Mouse (Mus musculus) forebrain, embryonic 12.5 days (tissue): ENCODE results near the gene Glg1. TPM values are rescaled to one million over a fixed set of nuclear protein-coding genes. Genes with fewer than 3 reads are reported as not detected.
"Not testable (repeated sequence)": the region's sequence is repeated elsewhere in the genome, so short reads cannot be mapped to it uniquely, and the experiment has no call there.

Experiments used
- ATAC-seq: fragments of 200-750 bp; cut with Nextera tagmentation; 2 replicates; pipeline ENCODE4 v1.8.0; 2017; ENCODE audit warnings: moderate TSS enrichment; ENCODE audit not compliant: low FRiP score
- H3K27ac ChIP-seq: fragments of 300-500 bp; sonication (generic); 2 replicates; pipeline ENCODE4 v1.5.1; 2016; ENCODE audit warnings: mild to moderate bottlenecking
- H3K27me3 ChIP-seq: fragments of 300-500 bp; sonication (generic); 2 replicates; pipeline ENCODE4 v1.6.1; 2016; ENCODE audit warnings: mild to moderate bottlenecking
- H3K36me3 ChIP-seq: fragments of 300-500 bp; sonication (generic); replicated peaks from 2 replicates; pipeline ENCODE4 v1.6.1; 2016; ENCODE audit warnings: mild to moderate bottlenecking
- H3K4me1 ChIP-seq: fragments of 300-500 bp; sonication (generic); 2 replicates; pipeline ENCODE4 v1.6.1; 2016
- H3K4me2 ChIP-seq: fragments of 300-500 bp; sonication (generic); 2 replicates; pipeline ENCODE4 v1.6.1; 2016; ENCODE audit warnings: mild to moderate bottlenecking, moderate library complexity
- H3K4me3 ChIP-seq: fragments of 300-500 bp; sonication (generic); replicated peaks from 2 replicates; pipeline ENCODE4 v1.5.1; 2016; ENCODE audit warnings: mild to moderate bottlenecking
- H3K9ac ChIP-seq: fragments of 300-500 bp; sonication (generic); 2 replicates; pipeline ENCODE4 v1.6.1; 2016; ENCODE audit warnings: mild to moderate bottlenecking
- H3K9me3 ChIP-seq: fragments of 300-500 bp; sonication (generic); 2 replicates; pipeline ENCODE4 v1.6.1; 2016
- WGBS: fragments of 180-500 bp; shearing (Covaris S2); methylation state at CpG from one replicate; pipeline ENCODE4 v1.1.7; 2016; 5-methylcytosine and 5-hydroxymethylcytosine counted together
- polyA plus RNA-seq: library from polyadenylated mRNA; unstranded; fragments of >200 nt; fragmentation: Nextera tagmentation; extraction: Ambion mirVana; gene quantifications from 2 replicates; pipeline ENCODE4 v1.2.1, GENCODE M21; 2016

The Glg1 gene
- polyA plus RNA-seq, 1 experiment from 2014 or later, result 83.6 TPM

DNA sequence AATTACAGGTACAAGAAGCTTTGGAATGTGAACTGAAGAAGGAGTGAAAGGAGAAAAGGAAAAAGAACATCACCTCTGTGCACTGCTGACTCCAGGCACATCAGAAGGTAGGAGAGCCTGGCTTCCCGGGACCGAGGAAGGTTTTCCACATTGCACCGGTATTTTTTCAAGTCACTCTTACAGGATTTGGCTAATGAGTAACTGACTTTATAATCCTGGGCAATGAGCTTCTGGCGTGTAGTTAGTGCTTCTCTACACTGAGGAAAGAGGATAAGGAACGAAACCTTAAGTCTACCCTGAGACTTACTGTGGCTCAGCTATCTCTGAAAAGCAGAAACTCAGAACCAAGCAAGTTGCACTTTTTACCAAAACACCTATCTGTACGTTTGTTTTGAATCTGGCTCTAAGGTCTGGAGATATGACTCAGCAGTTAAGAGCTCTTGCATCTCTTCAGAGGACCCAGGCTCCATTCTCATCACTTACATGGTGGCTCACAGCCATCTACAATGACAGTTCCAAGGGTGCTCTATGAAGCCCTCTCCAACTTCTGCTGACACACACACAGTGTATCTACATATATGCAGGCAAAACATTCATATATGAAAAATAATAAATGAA, 70.3 kb downstream of the Glg1 start:
- Histone ChIP-seq H3K4me3 (no peak overlapping the region), H3K4me2 (no peak overlapping the region), H3K27me3 (no peaks in the 10 kb centered on the region), H3K27ac (no peak overlapping the region), H3K9me3 (no peaks in the 10 kb centered on the region), H3K4me1 (no peaks in the 10 kb centered on the region), H3K9ac (no peak overlapping the region), H3K36me3 (peaks cover 43% of the 10 kb centered on the region)
- no peak for ATAC-seq
- WGBS, result 91% methylated on average over 6 of the region's 6 CpGs

DNA sequence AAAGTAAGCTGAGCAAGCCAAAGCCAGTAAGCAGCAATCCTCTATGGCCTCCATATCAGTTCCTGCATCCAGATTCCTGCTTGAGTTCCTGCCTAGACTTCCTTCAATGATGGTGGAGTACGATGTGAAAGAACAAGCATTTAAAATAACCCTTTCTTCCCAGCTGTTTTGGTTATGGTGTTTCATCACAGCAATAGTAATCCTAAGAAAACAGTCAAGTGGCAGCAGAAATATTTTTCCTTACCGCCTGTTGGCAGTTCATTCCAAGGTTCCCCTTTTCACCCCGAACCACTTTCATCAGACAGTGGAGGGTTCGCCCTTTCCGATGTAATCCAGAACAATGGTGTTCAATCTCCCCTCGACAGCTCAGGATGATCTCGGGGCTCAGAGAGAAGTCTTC, 71.5 kb downstream of the Glg1 start:
- H3K4me1 ChIP-seq, result no peaks in the 10 kb centered on the region
- WGBS, result 94% methylated on average over 7 of the region's 7 CpGs
- no peak overlapping the region for H3K4me3 ChIP-seq
- H3K9me3 ChIP-seq, result no peaks in the 10 kb centered on the region
- H3K27ac ChIP-seq, result no peak overlapping the region
- H3K36me3 ChIP-seq, result peaks cover 53% of the 10 kb centered on the region
- H3K9ac ChIP-seq, result no peak overlapping the region
- H3K27me3 ChIP-seq, result no peaks in the 10 kb centered on the region
- no peak overlapping the region for H3K4me2 ChIP-seq
- ATAC-seq, result no peak

GRCm38 (mm10) chr8:111185472-111185947, 73.5 kb downstream of the Glg1 start:
- WGBS, result 62% methylated on average over 4 of the region's 4 CpGs
- Histone ChIP-seq H3K4me2 (no peak overlapping the region), H3K9ac (no peak overlapping the region), H3K36me3 (peaks cover 58% of the 10 kb centered on the region), H3K27me3 (no peaks in the 10 kb centered on the region), H3K4me1 (no peaks in the 10 kb centered on the region), H3K4me3 (no peak overlapping the region), H3K27ac (no peak overlapping the region), H3K9me3 (no peaks in the 10 kb centered on the region)
- ATAC-seq, result no peak

DNA sequence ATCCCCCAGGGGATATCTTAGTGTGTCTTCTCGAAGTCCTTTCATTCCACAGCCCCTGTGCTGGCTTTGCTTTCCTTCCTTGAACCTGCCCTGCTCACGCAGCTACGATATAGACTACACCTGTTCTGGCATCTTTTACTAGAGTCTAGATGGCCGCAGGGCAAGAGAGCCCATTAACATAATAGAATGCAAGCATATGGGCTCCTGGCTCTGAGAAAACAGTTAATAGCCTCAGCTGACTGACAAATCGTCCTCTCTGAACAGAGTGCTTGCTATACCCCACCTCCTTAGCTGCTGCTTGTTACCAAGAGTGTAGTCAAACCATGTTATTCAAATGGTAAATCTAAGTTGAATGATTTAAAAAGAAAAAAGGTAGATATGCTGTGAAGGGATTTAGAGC, 87.4 kb downstream of the Glg1 start:
- Histone ChIP-seq H3K9ac (no peak overlapping the region), H3K36me3 (peaks cover 86% of the 10 kb centered on the region), H3K4me2 (no peak overlapping the region), H3K4me3 (no peak overlapping the region), H3K9me3 (no peaks in the 10 kb centered on the region), H3K4me1 (no peaks in the 10 kb centered on the region), H3K27me3 (no peaks in the 10 kb centered on the region), H3K27ac (no peak overlapping the region)
- no peak for ATAC-seq
- 81% methylated on average over 5 of the region's 5 CpGs for WGBS

DNA sequence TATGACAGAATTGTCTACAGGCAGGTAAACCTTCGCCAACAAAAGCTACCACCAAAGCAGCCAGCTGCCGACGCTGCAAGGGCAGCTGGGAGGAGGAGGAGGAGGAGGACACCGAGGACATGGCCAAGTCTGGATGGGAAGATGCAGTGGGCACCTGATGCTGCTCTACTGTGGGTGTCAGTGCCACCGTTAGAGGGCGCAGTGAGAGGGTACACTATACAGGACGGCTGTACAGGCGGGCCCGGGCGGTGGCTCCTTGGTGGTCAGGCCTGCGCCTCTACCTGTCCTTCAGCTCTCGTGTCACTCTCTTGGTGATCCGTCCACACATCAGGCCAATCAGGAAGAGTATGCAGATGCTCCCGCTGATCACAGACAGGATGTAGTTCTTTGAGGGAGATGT, 101.4 kb downstream of the Glg1 start:
- H3K27ac ChIP-seq, result no peak overlapping the region
- peaks cover 78% of the 10 kb centered on the region for H3K36me3 ChIP-seq
- H3K4me1 ChIP-seq, result no peaks in the 10 kb centered on the region
- no peaks in the 10 kb centered on the region for H3K9me3 ChIP-seq
- H3K9ac ChIP-seq, result no peak overlapping the region
- no peak overlapping the region for H3K4me2 ChIP-seq
- no peak overlapping the region for H3K4me3 ChIP-seq
- ATAC-seq, result peak; percentile 63; the same call in 1 of the 2 replicates
- WGBS, result 47% methylated on average over 14 of the region's 14 CpGs
- H3K27me3 ChIP-seq, result no peaks in the 10 kb centered on the region

GRCm38 (mm10) chr8:111155721-111156436, 103.1 kb downstream of the Glg1 start:
- Histone ChIP-seq H3K4me2 (no peak overlapping the region), H3K27ac (no peak overlapping the region), H3K4me3 (no peak overlapping the region), H3K27me3 (no peaks in the 10 kb centered on the region), H3K4me1 (no peaks in the 10 kb centered on the region), H3K9ac (no peak overlapping the region), H3K9me3 (no peaks in the 10 kb centered on the region), H3K36me3 (peaks cover 69% of the 10 kb centered on the region)
- no peak for ATAC-seq
- WGBS, result 90% methylated on average over 8 of the region's 8 CpGs

DNA sequence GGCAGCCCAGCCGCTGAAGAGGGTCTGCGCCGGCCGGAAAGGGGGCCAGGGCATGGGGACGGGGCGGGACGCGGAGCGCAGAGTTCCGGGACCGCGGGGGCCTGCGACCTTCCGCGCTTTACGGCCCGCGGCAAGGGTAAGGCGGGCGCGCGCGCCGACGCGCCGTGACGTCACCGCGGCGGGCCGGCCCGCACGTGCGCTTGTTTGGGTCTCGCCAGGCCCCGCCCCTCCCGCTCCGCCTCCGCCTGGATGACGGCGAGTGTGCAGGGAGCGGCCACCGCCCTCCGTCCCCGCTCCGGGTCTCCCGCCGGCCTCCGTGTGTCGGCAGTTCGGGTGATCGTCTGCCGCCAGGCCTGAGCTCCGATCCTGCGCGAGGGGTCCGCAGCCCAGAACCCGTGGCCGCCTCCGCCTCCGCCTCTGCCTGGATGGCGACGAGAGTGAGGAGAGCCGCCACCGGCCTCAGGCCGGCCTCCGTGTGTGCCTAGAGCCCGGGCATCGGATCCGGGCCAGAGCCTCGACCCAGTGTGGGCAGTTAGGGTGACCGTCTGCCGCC, 113.5 kb downstream of the Glg1 start:
- peak; percentile 96 for ATAC-seq
- Histone ChIP-seq H3K9ac (peak overlapping the region; percentile 63), H3K4me3 (peak overlapping the region; percentile 56), H3K4me1 (peaks cover 19% of the 10 kb centered on the region), H3K4me2 (peak overlapping the region; percentile 68)
- WGBS, result 1% methylated on average over 56 of the region's 74 CpGs
- not testable (repeated sequence) for H3K27me3 ChIP-seq, H3K27ac ChIP-seq, H3K36me3 ChIP-seq, H3K9me3 ChIP-seq

GRCm38 (mm10) chr8:111144901-111145459, 114.0 kb downstream of the Glg1 start:
- Histone ChIP-seq H3K4me1 (peaks cover 19% of the 10 kb centered on the region), H3K9ac (peak overlapping the region; percentile 63), H3K4me2 (peak overlapping the region; percentile 68), H3K4me3 (peak overlapping the region; percentile 56)
- H3K9me3 ChIP-seq, H3K27me3 ChIP-seq, H3K27ac ChIP-seq, H3K36me3 ChIP-seq, ATAC-seq: not testable (repeated sequence)
- WGBS, result under 1% methylated on average over 57 of the region's 63 CpGs

DNA sequence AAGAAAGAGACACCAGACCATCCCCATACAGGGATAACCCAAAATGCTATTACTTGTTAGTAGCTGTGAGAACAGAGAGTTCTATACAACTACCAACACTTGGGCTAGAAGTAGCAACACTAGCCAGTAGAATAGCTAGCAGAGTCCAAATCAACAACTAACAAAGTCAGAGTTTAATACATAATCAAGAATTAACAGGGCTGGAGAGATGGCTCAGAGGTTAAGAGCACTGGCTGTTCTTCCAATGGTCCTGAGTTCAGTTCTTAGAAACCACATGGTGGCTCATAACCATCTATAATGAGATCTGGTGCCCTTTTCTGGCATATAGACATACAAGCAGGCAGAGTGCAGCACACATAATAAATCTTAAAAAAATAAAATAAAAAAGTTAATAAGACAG, 116.5 kb downstream of the Glg1 start:
- no peak for ATAC-seq
- H3K36me3 ChIP-seq, result peaks cover 3% of the 10 kb centered on the region
- no peaks in the 10 kb centered on the region for H3K27me3 ChIP-seq
- H3K4me1 ChIP-seq, result peaks cover 19% of the 10 kb centered on the region
- no peaks in the 10 kb centered on the region for H3K9me3 ChIP-seq
- no peak overlapping the region for H3K4me2 ChIP-seq
- H3K27ac ChIP-seq, result no peak overlapping the region
- no peak overlapping the region for H3K4me3 ChIP-seq
- H3K9ac ChIP-seq, result no peak overlapping the region

DNA sequence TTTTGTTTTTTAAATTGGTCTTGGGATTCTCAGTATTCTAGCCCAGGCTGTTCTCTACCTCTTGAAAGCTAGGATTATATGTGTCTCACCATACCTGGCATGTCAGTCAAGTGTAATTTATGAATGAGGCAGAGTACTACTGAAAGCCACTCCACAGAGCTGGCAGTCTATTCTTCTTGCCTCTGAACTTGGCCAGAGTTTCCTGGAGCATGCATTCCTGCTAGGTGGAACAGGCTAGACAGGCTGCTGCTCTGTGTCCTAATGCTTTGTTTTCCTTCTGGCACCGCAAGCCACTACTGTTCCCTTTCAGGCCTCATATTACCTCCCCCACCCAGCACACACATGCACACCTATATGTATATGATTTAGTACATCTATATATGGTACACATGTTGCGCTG, 128.3 kb downstream of the Glg1 start:
- H3K27ac ChIP-seq, result no peak overlapping the region
- peaks cover 53% of the 10 kb centered on the region for H3K36me3 ChIP-seq
- H3K4me2 ChIP-seq, result no peak overlapping the region
- no peaks in the 10 kb centered on the region for H3K4me1 ChIP-seq
- no peaks in the 10 kb centered on the region for H3K9me3 ChIP-seq
- no peak overlapping the region for H3K4me3 ChIP-seq
- no peaks in the 10 kb centered on the region for H3K27me3 ChIP-seq
- 91% methylated on average over 2 of the region's 2 CpGs for WGBS
- ATAC-seq, result no peak
- H3K9ac ChIP-seq, result no peak overlapping the region

- no peak for ATAC-seq
- WGBS, result 92% methylated on average over 3 of the region's 3 CpGs
Observed at GRCm38 (mm10) chr8:111119481-111119880, 139.5 kb downstream of the Glg1 start.

GRCm38 (mm10) chr8:111114891-111115290, 144.1 kb downstream of the Glg1 start:
- Histone ChIP-seq H3K9ac (no peak overlapping the region), H3K36me3 (peaks cover 53% of the 10 kb centered on the region), H3K9me3 (no peaks in the 10 kb centered on the region), H3K27ac (no peak overlapping the region), H3K4me3 (no peak overlapping the region), H3K4me2 (no peak overlapping the region), H3K4me1 (no peaks in the 10 kb centered on the region), H3K27me3 (no peaks in the 10 kb centered on the region)
- WGBS, result 94% methylated on average over 5 of the region's 5 CpGs
- ATAC-seq, result no peak

More at GRCm38 (mm10) chr8:111119481-111119880, 139.5 kb downstream of the Glg1 start:
- H3K27me3 ChIP-seq, result no peaks in the 10 kb centered on the region
- no peak overlapping the region for H3K4me2 ChIP-seq
- no peaks in the 10 kb centered on the region for H3K9me3 ChIP-seq
- peaks cover 71% of the 10 kb centered on the region for H3K36me3 ChIP-seq
- H3K4me3 ChIP-seq, result no peak overlapping the region
- no peak overlapping the region for H3K9ac ChIP-seq
- no peaks in the 10 kb centered on the region for H3K4me1 ChIP-seq
- H3K27ac ChIP-seq, result no peak overlapping the region
